Mouse (Mus musculus): Measurements from ENCODE around the gene Mrpl39.

Gene Mrpl39

GRCm38 (mm10) chr16:84735166-84736105 is at the start of gene Mrpl39:
Gene Mrpl39 (minus strand): TSS chr16:84735742.
- peak; percentile 98 for DNase-seq

DNA sequence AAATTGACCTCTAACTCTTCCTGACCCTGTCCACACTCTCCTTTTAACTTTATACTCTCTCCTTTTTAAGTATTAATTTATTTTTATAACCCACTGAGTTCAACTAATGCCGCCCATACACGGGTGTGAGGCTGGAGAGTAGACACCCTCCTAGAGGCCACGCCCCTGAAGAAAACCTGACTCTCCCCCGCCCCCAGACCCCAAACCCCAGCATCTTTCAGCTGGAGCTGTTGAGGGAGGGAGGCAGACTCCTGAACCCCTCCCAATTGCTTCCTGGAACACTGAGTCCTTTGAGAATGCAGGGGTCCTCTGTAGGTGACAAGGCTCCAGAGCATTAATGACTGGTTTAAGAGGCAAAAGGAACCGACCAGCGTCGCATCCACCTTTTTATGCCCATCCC is 49.4 kb upstream of the Mrpl39 start:
- no peak for DNase-seq

DNA sequence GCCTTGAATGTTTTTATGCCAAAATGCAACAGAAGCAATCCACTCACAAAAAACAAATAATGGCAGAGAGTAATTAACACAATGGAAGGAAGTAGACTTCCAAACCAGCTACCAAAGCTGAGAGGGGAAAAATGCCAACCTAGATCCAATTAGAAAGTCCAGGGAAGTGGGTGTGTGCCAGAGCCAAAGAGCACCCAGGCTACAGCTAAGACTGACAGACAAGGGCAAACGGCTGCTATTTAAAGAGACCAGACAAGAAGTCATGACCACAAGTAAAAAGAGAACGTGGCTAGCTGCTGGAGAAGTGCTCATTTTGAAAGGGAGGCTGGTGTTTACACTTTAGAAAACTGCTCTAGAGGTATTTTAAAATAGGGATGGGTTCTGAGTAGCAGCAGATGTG is 47.7 kb upstream of the Mrpl39 start:
- DNase-seq: no peak

DNA sequence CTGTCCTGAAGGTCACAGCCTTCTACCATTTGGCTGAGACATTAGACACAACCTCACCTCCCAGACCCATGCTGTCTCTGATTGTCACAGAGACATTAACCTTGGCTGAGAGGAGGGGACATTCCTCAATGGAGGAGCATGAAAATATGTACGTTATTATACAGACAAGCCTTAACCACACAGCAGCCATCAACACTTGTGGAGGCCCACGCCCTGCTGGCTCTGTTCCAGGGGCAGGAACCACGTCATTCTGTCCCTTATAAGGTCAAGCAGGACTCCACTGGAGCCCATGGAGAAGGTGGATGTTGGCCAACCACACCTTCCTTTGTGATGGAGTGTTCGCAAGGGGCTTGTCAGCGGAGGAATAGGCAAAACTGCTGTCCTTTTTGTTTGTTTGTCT is 44.2 kb upstream of the Mrpl39 start:
- DNase-seq: no peak

DNA sequence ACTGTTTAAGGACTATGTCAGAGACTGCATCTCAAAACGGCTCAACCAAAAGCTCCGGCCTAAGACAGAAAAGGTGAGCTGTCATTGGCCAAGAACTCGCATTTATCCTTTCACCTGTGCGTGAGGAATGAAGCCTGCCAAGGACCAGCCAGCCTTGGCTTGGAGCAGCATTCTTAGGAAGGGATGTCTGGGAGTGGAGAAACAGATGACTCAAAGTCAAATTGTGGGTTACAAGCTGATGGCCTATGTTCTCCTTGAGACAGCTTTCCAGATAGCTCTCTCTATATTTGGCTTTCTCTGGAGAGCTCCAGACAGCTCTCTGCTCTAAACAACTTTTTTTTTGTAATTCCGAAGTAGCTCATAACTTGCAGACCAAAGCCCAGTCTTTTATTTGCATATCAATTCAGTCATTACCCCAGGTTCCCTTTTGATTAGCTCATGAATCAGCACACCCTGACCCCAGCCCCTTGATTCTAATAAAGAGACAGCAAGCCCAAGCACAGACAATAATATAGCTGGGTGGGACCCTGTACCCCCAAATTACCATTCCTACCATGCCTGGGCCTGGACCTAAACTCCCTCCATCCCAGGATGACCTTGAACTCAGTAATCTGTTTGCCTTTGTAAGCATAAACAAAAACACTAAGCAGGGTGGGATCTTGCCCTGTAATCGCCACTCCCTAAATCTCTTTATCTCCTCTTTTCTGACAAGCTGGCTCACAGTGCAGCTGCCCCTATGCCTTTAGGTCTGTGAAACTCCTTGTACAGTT is 43.5 kb upstream of the Mrpl39 start:
- no peak for DNase-seq

DNA sequence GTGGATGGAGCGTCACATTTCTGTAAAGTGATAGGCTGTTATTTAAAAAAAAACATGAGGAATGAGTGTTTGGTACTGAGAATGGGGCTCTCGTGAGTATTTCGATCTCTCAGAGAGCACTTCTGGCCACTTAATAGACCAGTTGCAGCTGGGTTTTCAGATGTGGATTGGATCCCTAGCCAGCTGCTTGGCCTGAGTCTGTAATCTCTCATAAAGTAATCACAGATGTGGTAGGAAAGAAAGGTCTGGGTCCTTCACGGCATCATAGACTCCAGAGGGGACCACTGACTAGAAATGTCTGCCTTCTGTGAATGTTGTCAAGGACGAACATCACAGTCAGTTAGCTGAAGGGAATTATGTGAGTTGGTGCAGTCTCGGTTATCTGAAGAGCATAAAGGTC is 42.9 kb upstream of the Mrpl39 start:
- DNase-seq: no peak

- DNase-seq: peak; percentile 10
Observed at GRCm38 (mm10) chr16:84776089-84776784, 40.7 kb upstream of the Mrpl39 start.

DNA sequence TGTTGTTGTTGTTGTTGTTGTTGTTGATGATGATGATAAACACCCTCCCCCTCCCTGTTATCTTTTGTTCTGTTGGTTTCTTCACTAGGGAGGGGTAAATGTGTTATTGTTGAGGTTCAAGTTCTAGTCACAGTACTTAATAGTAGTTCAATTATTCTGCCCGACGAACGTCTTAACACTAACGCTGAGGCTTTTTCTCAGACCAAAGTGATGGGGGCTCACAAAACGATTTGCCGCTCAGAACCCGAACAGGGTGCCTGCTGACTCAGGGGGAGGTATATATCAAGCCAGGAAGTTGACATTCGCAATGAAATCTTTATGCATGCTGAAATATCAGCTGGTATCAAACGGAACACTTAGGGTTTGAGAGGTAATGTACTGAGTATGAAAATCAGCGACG is 39.8 kb upstream of the Mrpl39 start:
- DNase-seq: no peak

DNA sequence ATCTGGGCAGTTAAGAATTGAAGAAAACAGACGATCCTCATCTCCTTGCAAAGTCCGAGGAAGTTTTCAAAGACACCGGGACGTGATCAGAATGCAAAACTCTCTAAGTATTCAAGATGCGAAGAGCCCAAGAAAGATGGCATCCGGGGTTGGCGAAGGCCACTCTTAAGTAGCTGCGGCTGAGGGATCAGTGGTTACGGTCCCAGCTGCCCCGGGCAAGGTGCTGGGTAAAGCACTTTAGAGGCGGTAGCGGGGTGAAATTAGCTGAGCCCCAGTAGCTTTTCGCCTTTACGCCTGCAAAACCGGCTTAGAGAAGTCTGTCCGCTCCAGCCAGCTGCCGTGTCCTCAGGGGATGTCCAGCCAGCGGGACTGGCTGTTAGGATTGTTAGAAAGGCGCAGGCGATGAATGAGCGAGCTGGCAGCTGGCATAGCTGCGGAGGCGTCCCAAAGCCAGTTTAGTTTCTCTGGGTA is 39.3 kb upstream of the Mrpl39 start:
- DNase-seq: peak; percentile 85

DNA sequence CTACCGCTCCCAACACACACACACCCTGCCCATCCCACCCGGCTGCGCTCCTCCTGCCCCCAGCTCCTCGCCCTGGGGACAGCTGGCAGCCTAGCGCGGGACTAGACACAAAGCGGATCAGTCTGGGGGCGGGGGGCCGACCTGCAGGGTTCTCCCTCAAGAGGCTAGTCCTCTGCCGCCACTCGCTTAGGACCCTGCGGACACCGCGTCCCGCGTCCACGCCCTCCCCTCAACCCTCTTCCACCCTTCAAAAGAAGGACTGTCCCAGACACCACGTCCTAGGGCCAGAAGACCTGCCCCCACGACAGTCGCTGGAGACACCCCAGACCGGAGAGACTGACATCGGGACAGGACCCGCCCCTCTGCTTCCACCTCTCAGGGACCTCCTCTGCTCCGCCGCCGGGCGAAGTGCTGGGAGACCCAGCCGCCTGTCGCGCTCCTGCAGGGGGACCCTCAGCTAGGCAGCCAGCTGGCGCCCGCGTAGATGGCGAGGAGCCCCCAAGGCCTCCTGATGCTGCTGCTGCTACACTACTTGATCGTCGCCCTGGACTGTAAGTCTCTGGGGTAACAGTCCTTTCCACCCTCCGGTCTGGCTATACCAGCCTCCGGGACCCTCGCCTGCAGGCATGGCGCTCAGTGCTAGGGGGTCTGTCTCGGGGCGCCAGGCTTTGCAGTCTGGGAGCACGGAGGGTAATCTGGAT is 38.6 kb upstream of the Mrpl39 start, which contains the start of gene Jam2:
TSS of gene Jam2 (plus strand) at position 121 of the 701 bp plus-strand sequence.
- peak; percentile 84 for DNase-seq

GRCm38 (mm10) chr16:84773268-84773861 is 37.8 kb upstream of the Mrpl39 start:
- DNase-seq: peak; percentile 59

DNA sequence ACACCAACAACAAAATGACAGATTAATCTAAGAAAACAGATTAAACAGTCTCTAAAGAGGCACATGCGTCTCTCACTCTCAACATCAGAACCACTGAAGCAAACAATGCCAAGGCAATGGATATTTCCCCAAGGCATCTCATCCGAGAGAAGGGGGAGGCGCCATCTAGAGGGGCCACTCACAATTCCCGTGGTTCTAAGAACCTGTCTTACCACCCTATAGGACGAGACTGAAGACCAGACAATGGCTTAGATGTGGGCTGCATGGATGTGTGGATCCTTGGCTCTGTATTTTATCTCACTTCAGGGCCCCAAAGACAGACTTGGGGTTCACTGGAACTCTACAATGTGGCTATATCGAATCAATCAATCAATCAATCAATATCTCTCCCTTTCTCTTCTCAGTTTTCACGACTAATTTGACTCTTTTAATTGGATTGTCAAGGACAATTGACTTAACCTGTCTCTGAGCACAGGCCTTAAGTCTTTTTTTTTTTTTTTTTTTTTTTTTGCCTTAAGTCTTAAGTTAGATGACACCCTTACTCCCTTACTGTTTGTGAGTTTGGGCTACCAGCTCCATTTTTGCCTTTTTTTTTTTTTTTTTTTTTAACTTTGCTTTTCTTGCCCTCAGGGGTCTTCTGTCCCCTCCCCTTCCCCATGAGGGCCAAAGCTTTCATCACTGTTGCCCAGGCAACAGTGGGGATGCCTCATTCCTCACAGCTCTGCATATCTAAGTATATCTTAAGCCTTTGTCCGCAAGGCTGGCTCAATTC is 37.1 kb upstream of the Mrpl39 start:
- DNase-seq: peak; percentile 80

- no peak for DNase-seq
Observed at GRCm38 (mm10) chr16:84771461-84771860, 35.9 kb upstream of the Mrpl39 start.

DNA sequence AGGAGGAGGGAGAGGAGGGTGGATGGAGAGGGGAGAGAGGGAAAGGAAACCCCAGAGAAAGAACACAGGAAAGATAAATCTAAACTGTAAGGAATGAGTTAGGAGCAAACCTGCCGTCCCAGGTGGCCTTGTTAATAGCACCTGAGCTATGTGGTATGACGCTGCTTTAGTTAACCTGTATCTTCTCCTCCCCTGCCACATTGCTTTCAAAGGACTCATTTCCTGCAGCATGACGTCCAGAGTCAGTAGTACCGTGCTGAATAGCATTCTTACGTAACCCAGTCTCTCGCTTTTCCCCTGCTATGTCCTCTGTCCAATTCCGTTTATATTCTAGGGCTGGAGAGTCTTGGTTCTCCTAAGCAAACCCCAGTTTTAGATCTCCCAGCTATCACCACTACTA is 35.3 kb upstream of the Mrpl39 start:
- DNase-seq: no peak

DNA sequence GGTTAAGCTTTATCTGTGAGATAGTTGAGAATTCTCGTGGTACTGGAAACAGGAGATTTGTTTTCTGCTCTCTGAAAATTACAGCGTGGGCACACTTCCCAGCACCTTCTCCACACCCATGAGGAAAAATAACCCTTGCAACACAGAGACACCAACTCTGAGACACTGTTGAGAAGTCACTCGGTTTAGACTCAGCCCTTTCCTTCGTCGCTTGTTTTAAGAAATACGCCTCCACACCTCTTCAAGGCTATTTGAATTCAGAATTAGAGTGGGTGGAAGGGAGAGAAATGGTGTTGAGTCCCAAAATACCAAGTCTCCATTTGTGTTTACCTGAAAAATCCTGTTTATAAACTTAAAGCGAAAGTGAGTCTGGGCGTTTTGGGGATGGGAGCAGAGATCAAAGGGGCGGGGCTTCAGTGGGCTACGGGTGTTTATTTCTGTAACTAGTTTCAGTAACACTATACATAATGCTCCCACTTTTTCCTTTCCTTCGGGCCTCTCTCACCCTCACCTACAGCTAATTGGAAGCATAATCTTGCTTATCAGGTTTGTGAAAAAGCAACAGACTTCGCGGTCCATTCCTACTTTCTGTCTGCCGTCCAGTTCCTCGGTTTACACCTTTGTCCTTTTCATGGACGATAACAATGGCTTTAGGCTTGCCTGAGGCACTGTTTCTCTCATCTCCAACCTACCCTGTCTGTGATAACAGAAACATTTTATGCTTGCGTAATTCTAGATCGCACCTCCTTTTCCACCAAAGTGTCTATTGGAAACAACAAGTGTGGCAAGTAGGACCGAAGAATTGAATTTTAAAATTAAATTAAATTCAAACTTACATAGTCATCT is 34.3 kb upstream of the Mrpl39 start:
- DNase-seq: no peak

DNA sequence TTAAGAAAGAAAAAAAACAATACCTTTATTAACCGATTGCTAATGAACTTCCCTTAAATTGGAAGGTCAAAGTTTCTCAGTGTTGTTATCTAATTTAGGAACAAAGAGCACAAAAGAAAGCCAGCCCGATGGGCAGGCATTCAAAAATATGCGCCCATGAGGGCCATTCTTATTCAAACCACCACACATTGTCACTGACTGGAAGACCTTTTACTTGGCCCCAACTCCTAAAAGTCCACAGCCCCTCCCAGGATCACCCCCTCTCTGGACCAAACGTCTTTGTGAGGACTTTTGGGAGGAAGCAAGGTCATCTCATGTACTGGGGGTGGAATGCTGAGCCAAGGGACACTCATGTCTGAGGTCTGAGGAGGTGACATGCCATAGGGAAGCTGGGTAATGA is 33.6 kb upstream of the Mrpl39 start:
- DNase-seq: no peak

- DNase-seq: no peak
Observed at GRCm38 (mm10) chr16:84767956-84768355, 32.4 kb upstream of the Mrpl39 start.

- DNase-seq: no peak
Observed at GRCm38 (mm10) chr16:84745721-84746306, 10.3 kb upstream of the Mrpl39 start.

DNA sequence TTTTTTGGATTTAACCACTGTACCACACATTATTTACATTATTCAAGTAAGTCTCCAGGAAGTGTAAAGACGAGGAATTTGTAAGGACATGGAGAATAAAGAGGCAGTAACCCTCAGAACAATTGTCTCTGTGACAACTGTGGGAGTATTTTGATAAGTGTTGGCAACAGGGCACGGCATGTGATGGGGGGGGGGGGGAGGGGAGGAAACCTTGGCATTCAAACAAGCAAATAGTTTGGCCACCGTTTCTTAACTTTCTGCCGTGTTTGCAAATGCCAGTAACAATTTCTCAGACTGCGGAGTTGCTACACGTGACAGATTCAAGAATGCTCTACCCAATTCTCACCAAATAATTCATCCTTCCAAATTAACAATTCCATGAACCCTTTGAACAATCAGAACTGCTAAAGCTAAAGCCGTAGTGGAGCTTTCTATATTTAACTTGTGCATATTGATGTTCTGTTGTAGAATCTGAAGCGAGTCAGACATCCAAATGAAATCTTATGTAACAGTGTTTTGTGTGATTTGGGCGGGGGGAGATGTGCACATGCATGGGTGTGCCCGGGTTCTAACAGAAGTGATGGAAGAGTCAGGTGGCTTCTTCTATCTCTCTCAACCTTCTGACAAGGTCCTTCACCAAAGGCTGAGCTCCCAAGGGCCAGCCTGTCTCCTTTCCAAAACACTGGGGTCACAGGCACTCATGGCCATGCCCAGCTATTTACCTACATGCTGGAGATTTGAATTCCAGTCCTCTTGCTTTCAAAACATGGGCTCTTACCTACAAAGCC is 9.4 kb upstream of the Mrpl39 start:
- DNase-seq: no peak

All from embryo, embryonic 11 days (tissue).